Mouse (Mus musculus) hindbrain, embryonic 12.5 days (tissue): ENCODE measurements around the gene Arhgdig. TPM values are rescaled to one million over a fixed set of nuclear protein-coding genes. Genes with fewer than 3 reads are reported as not detected.

Experiments
- ATAC-seq: fragments of 200-750 bp; cut with Nextera tagmentation; 2 replicates; pipeline ENCODE4 v1.8.0; 2017; ENCODE audit warnings: moderate TSS enrichment; ENCODE audit not compliant: low FRiP score
- H3K27ac ChIP-seq: fragments of 300-500 bp; sonication (generic); 2 replicates; pipeline ENCODE4 v1.5.1; 2016; ENCODE audit warnings: mild to moderate bottlenecking
- H3K27me3 ChIP-seq: fragments of 300-500 bp; sonication (generic); 2 replicates; pipeline ENCODE4 v1.6.1; 2016; ENCODE audit warnings: mild to moderate bottlenecking
- H3K36me3 ChIP-seq: fragments of 300-500 bp; sonication (generic); 2 replicates; pipeline ENCODE4 v1.6.1; 2016; ENCODE audit warnings: mild to moderate bottlenecking
- H3K4me1 ChIP-seq: fragments of 300-500 bp; sonication (generic); 2 replicates; pipeline ENCODE4 v1.6.1; 2016
- H3K4me2 ChIP-seq: fragments of 300-500 bp; sonication (generic); replicated peaks from 2 replicates; pipeline ENCODE4 v1.6.1; 2016; ENCODE audit warnings: mild to moderate bottlenecking
- H3K4me3 ChIP-seq: fragments of 300-500 bp; sonication (generic); 2 replicates; pipeline ENCODE4 v1.5.1; 2016; ENCODE audit warnings: mild to moderate bottlenecking
- H3K9ac ChIP-seq: fragments of 300-500 bp; sonication (generic); 2 replicates; pipeline ENCODE4 v1.6.1; 2016; ENCODE audit warnings: mild to moderate bottlenecking, moderate library complexity
- H3K9me3 ChIP-seq: fragments of 300-500 bp; sonication (generic); replicated peaks from 2 replicates; pipeline ENCODE4 v1.6.1; 2016; ENCODE audit warnings: mild to moderate bottlenecking
- WGBS: fragments of 180-500 bp; shearing (Covaris S2); methylation state at CpG from one replicate; pipeline ENCODE4 v1.1.7; 2016; 5-methylcytosine and 5-hydroxymethylcytosine counted together
- polyA plus RNA-seq: library from polyadenylated mRNA; unstranded; fragments of >200 nt; fragmentation: Nextera tagmentation; extraction: Ambion mirVana; gene quantifications from 2 replicates; pipeline ENCODE4 v1.2.1, GENCODE M21; 2016

Arhgdig gene
- polyA plus RNA-seq, 1 experiment from 2014 or later = 22.2 TPM

- H3K9me3 ChIP-seq = no peaks in the 10 kb centered on the region
- 96% methylated on average over 1 of the region's 1 CpGs for WGBS
- no peaks in the 10 kb centered on the region for H3K27me3 ChIP-seq
- H3K9ac ChIP-seq = no peak overlapping the region
- no peak for ATAC-seq
- no peaks in the 10 kb centered on the region for H3K4me1 ChIP-seq
- no peak overlapping the region for H3K27ac ChIP-seq
- H3K36me3 ChIP-seq = no peaks in the 10 kb centered on the region
- H3K4me3 ChIP-seq = no peak overlapping the region
- no peak overlapping the region for H3K4me2 ChIP-seq
Observed at GRCm38 (mm10) chr17:26162736-26163135, 44.9 kb downstream of the Arhgdig start.

- H3K4me1 ChIP-seq = no peaks in the 10 kb centered on the region
- H3K27me3 ChIP-seq = no peaks in the 10 kb centered on the region
- H3K36me3 ChIP-seq = peaks cover 58% of the 10 kb centered on the region
- 100% methylated on average over 2 of the region's 2 CpGs for WGBS
- H3K4me3 ChIP-seq = no peak overlapping the region
- no peak overlapping the region for H3K27ac ChIP-seq
- H3K9me3 ChIP-seq = no peaks in the 10 kb centered on the region
- no peak for ATAC-seq
- no peak overlapping the region for H3K4me2 ChIP-seq
- H3K9ac ChIP-seq = no peak overlapping the region
Observed at GRCm38 (mm10) chr17:26151886-26152630, 55.5 kb downstream of the Arhgdig start.

Other genes starting within 250 kb of the Arhgdig start
- 32.5 and 32.6 TPM in 2 replicates for gene Capn15, start 222.0 kb downstream of the Arhgdig start, polyA plus RNA-seq
- 37.1 and 42.8 TPM in 2 replicates for gene Rab11fip3, start 138.2 kb downstream of the Arhgdig start, polyA plus RNA-seq
- 33.1 and 33.8 TPM in 2 replicates for gene Decr2, start 117.4 kb downstream of the Arhgdig start, polyA plus RNA-seq
- gene Nme4, start 112.2 kb downstream of the Arhgdig start, polyA plus RNA-seq = 50.4 and 52.9 TPM in 2 replicates
- 2.9 and 3.0 TPM in 2 replicates for gene Tmem8, start 94.5 kb downstream of the Arhgdig start, polyA plus RNA-seq
- gene Mrpl28, start 84.3 kb downstream of the Arhgdig start, polyA plus RNA-seq = 171 and 184 TPM in 2 replicates
- gene Axin1, start 69.1 kb downstream of the Arhgdig start, polyA plus RNA-seq = 17.7 and 19.4 TPM in 2 replicates
- gene Pdia2, start 8.7 kb downstream of the Arhgdig start, polyA plus RNA-seq = 0.23 and 0.32 TPM in 2 replicates
- gene Rgs11, start 4.8 kb downstream of the Arhgdig start, polyA plus RNA-seq = 4.3 and 4.6 TPM in 2 replicates
- 34.5 and 37.9 TPM in 2 replicates for gene Fam234a, start 36.5 kb upstream of the Arhgdig start, polyA plus RNA-seq
- 138 and 140 TPM in 2 replicates for gene Luc7l, start 45.1 kb upstream of the Arhgdig start, polyA plus RNA-seq
- gene Neurl1b, start 207.0 kb upstream of the Arhgdig start, polyA plus RNA-seq = 0.40 and 0.59 TPM in 2 replicates